Comparison of ENCODE assay signal across 18 mouse cellular contexts in the genomic region with DNA sequence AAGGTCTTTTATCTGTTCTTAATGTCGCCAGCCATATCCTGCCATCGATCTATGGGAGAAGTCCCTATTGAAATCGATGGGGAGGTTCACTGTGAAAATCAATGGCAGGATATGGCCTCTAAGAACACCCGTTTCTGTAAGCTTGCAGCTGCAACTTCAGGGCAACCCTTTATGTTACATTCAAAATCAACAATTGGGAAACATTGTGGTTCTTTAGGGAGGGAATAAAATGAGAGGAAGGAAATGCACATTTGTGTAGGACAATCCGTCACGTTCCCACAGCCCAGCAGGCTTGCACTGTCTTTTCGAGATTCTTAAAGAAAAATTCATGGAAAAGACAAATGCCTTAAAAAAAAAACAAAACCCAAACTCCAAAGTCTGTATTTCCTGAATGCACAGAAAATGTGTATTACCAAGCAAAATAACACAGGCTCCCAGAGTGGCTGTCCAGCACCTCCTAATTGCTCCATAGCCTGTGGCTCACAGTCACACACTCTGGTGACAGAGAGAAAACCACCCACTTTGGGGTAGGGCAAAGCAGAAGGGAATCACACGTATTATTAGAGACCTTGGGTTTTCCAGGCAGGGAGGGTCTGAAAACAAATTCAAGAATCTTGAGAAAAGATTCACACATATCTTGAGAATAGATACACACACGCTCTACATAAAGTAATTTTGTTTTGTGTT.
"Had no signal": no experiment of that assay in that cellular context is flagged by ENCODE, and none has a peak within 500 bp of the region (broad histone marks: within the 10 kb centered on the region; RNA-seq: fewer than 3 reads in every experiment).

No protein-coding gene starts in this region.

- H3K4me3 ChIP-seq: left cerebral cortex, adult 2 months; limb, embryonic 10.5 days; liver, embryonic 12.5 days; midbrain, embryonic 10.5 days; myocyte; neural tube, embryonic 12.5 days had no signal

- H3K36me3 ChIP-seq: limb, embryonic 10.5 days; liver, embryonic 12.5 days; midbrain, embryonic 10.5 days; neural tube, embryonic 12.5 days had no signal

- H3K9ac ChIP-seq: liver, embryonic 12.5 days; neural tube, embryonic 12.5 days had no signal

- H3K27me3 ChIP-seq: liver, embryonic 12.5 days; neural tube, embryonic 12.5 days had no signal

- H3K4me1 ChIP-seq: limb, embryonic 10.5 days; liver, embryonic 12.5 days; midbrain, embryonic 10.5 days; neural tube, embryonic 12.5 days had no signal

- ATAC-seq: hindbrain, embryonic 16.5 days; inflammation-experienced regulatory T-cells, adult 6 months; intestine, postnatal 0 days; liver, embryonic 12.5 days had no signal

- DNase-seq: kidney, adult 9 months; kidney, postnatal 25 days; lung, postnatal 10 days; midbrain, embryonic 14.5 days; retina, postnatal 1 day; right cerebral cortex, postnatal 4 days; spleen, adult 18-20 months; thymus, adult 18-20 months; thymus, postnatal 25 days had no signal

- H3K4me2 ChIP-seq: liver, embryonic 12.5 days; neural tube, embryonic 12.5 days had no signal

- H3K9me3 ChIP-seq: limb, embryonic 10.5 days; liver, embryonic 12.5 days; midbrain, embryonic 10.5 days; neural tube, embryonic 12.5 days had no signal

- H3K27ac ChIP-seq: left cerebral cortex, adult 2 months; limb, embryonic 10.5 days; liver, embryonic 12.5 days; midbrain, embryonic 10.5 days; neural tube, embryonic 12.5 days had no signal
